Mouse (Mus musculus) brain, embryonic 14.5 days (tissue): ENCODE measurements around the gene Ankmy2. TPM values are rescaled to one million over a fixed set of nuclear protein-coding genes. Genes with fewer than 3 reads are reported as not detected.

ENCODE experiments used
- DNase-seq: peaks from one replicate; pipeline ENCODE4 v3.0.0-alpha.2; 2011; ENCODE audit warnings: low read depth
- CTCF ChIP-seq: fragments of 200-500 bp; IDR thresholded peaks from 2 replicates; pipeline ENCODE4 v1.5.1; 2012; ENCODE audit warnings: inconsistent platforms, mild to moderate bottlenecking, moderate library complexity, borderline replicate concordance; ENCODE audit not compliant: insufficient read depth, insufficient read length; ENCODE audit errors: extremely low read depth
- POLR2A ChIP-seq: fragments of 200-500 bp; IDR thresholded peaks from 2 replicates; pipeline ENCODE4 v1.6.1; 2012; ENCODE audit warnings: mild to moderate bottlenecking, inconsistent platforms, borderline replicate concordance; ENCODE audit not compliant: poor library complexity, insufficient read depth, insufficient read length, severe bottlenecking; ENCODE audit errors: extremely low read depth
- polyA plus RNA-seq: library from polyadenylated mRNA; depleted of rRNA; stranded (reverse); fragments of >200 nt; gene quantifications from 2 replicates; pipeline ENCODE4 v1.2.3, GENCODE M21; 2012; rRNA removed

Ankmy2 gene
- polyA plus RNA-seq, 1 experiment = 39.5 TPM

DNA sequence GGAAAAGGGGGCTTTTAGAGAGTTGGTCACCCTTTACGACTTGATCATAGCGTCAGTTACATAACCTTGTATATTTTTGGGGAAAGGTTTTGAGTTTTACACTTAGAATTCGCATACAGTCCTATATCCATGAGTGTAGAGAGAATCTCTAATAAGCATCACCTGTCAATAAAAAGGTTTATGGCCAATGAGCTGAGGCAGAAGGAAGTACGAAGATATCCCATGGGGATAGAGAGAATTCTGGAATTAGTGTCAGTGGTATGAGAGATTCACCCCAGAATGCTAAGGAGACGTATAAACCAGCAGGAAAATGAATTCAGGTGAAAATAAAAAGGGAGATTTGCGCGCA is 50.9 kb downstream of the Ankmy2 start:
- TF ChIP-seq CTCF (no peak), POLR2A (no peak)
- DNase-seq = no peak

DNA sequence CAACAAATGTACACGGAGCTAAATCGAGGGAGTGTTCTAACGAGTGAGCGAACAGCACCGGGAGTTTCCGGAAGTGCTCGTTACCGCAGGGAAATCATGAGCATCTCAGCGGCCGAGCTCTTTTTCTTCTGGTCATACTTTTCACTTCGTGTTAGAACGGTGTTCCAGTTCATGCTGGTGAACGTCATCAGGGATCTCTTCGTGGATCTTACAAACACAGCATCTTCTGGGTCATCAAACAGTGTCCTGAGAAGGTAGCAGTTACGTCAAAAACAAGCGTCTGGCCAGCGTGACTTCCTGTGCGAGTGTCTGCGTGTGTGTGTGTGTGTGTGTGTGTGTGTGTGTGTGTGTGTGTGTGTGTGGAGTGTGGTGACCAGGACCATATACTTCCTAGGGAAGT is 51.5 kb downstream of the Ankmy2 start:
- peak; percentile 44 for DNase-seq

DNA sequence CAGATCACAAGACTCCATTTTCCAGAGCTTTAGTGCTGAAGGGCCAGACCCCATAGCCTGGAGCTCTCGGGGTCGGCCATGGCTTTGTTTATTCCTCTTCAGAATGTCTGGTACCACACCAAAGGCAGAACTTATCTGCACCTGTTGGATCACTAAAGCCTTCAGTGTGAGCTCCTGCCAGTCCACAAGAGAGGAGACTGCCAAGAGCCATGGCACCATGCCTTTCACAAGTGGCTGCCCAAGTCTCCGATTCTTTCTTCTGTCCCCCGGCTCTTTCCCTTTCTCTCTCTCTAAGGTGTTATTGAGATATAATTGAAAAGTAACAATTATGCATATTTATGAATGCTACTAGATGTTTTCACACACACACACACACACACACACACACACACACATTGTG is 53.2 kb downstream of the Ankmy2 start:
- DNase-seq = no peak
- TF ChIP-seq POLR2A = no peak
- TF ChIP-seq CTCF = no peak

More for the DNA sequence above, 51.5 kb downstream of the Ankmy2 start:
- TF ChIP-seq CTCF (no peak), POLR2A (no peak)

DNA sequence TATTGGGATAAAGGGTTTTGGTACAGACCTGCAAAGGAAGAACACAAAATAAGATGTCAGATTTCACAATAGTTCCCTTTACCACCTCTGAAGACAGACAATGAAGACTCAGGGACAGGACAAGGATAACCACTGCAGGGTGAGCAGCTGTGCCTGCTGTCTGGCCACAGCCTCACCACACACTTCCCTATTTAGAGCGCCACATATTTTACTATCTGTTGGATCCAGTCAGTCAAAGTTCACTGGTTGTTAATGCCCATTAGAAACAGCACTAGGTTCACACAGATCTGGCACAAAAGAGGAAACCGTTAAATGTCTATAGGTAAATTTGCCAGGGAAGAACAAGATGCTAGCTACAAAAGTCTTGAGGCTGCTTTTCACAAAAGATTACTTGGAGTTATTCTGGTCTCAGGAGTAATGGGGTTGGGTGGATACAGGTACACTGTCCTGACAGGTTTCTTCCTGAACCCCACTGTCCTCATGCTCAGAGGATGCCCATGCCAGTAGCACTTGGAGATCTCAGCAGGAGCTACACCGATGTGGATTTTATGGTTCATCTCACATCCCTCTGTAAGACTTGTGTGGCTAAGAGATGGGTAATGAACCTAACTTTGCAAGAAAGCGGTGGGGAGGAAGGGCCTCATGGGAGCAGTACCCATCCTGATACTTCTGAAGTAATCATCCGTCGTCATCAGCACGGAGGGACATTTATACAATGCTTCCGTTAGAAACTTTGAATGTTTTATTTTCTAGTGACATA is 57.7 kb downstream of the Ankmy2 start:
- DNase-seq = no peak
- no peak for TF ChIP-seq POLR2A
- no peak for TF ChIP-seq CTCF

DNA sequence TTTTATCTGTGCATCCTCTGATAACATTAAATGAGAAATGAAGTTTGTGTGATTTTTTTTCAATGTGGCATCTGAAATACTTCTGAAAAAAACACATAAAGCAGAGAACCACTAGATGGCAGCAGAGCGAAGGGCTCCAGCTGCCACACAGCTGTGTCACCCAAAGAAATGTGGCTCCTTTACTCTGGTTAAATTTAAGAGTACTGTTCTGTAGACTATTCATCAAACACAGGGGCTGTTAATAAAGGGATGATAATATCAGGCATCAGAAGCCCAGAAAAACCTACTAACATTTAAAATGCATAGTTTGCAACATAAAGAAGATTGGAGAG is 58.2 kb downstream of the Ankmy2 start:
- TF ChIP-seq POLR2A (no peak), CTCF (peak; percentile 84)
- peak; percentile 86 for DNase-seq

DNA sequence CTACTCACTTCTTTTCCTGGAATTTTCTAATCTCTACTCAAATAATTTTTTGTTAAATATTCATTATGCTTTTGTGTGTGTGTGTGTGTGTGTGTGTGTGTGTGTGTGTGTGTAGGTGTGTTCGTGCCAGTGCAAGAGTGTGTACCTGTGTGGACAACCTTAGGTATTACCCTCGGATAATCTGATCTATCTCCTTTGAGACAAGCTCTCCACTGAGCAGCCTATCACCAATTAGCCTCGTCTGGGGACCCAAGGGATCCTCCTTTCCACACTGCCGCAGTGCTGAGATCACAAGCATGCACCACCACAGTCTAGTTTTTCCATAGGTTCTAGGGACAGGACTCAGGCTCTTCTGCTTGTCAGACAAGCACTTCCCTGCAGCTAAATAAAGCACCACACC is 59.3 kb downstream of the Ankmy2 start:
- DNase-seq = no peak
- no peak for TF ChIP-seq CTCF
- TF ChIP-seq POLR2A = no peak

DNA sequence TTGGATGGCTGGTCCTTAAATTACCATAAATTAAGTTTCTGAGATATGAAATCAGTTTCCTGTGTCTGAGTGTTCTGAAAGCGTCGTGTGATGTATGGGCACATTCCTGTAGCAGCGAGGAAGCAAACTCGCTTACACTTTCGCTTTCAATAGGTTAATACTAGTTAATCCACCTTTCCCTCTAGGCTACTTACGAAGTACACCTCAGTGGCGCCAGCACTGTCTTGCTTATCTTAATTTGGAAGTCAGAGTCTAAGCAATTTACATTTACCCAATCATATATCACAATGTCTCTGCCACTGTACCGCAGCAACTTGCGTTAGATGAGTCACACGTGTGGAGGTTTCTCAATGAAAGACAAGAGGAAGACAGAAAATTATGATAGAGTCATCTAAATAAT is 60.0 kb downstream of the Ankmy2 start:
- no peak for DNase-seq
- TF ChIP-seq POLR2A (no peak), CTCF (no peak)

DNA sequence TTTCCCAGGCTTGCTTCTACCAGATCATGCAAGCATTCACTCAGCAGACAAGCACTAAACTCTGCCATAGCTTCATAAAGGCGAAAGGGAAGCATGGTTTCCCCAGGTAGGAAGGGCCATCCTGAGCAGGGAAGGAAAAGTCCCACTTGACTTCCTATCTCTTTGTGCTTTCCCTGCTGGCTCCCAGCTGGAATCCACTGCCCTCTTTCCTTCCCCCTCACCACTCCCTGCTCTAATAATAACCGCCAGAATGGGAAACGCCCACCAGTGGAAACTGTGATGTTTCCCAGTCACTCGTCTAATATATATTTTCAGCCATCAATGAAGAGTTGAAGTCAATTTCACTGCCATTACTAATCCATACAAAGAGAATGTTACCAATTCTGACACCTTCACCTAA is 67.5 kb downstream of the Ankmy2 start:
- no peak for DNase-seq
- no peak for TF ChIP-seq CTCF
- TF ChIP-seq POLR2A = no peak

DNA sequence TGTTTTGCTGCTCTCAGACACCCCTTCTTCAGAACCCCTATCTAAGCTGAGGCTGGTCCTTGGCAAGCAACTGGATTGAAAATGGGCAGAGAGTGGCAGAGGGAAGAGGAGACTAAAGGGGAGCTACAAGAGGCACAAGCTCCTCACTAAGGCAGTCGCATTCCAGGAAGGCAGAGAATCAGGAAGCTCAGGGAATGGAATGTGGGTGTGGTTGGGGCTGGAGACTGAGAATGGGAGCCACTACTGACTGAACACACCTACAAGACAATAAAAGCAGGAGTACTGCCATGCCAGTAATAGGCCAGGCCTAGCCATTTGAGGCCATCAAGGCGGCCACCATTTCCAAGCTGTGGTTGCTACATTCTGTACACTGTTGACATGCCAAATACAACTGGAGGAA is 74.5 kb downstream of the Ankmy2 start:
- DNase-seq = no peak
- TF ChIP-seq CTCF (no peak), POLR2A (no peak)

DNA sequence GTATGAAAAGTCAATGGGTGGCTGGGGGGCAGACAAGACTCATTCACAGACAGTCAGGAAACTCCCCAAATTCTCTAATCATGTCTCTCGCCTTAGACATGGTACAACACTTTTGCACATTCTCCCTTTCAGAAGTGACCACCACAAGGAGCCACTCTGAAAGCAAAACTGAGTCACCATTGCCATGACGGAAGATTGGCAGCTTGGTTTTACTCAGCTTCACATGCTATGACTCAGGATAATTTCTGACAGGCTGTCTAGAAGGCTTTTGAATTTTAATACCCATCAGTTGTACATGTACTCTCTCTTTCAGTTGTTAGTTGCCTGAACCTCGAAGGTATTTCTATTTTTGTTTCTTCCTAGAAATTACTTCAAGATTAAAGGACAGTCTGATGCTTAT is 84.3 kb downstream of the Ankmy2 start:
- no peak for TF ChIP-seq POLR2A
- no peak for TF ChIP-seq CTCF
- no peak for DNase-seq

Other genes with a start within 250 kb of the Ankmy2 start
- gene Agr3, start 231.5 kb upstream of the Ankmy2 start, polyA plus RNA-seq = 0.09 TPM in 1 of 2 replicates, not detected in the other
- not detected in 2 replicates for gene Agr2, start 164.2 kb upstream of the Ankmy2 start, polyA plus RNA-seq
- 247 and 280 TPM in 2 replicates for gene Tspan13, start 114.6 kb upstream of the Ankmy2 start, polyA plus RNA-seq
- 225 and 239 TPM in 2 replicates for gene Bzw2, start 966 bp downstream of the Ankmy2 start, polyA plus RNA-seq
- gene Lrrc72, start 96.3 kb downstream of the Ankmy2 start, polyA plus RNA-seq = not detected in 2 replicates
- gene Sostdc1, start 157.0 kb downstream of the Ankmy2 start, polyA plus RNA-seq = 6.4 and 14.8 TPM in 2 replicates
- gene Ispd, start 224.3 kb downstream of the Ankmy2 start, polyA plus RNA-seq = 3.3 and 5.1 TPM in 2 replicates
- gene D630036H23Rik, start 225.1 kb downstream of the Ankmy2 start, polyA plus RNA-seq = 0.94 and 1.0 TPM in 2 replicates